Comparison of ENCODE assay signal across 1 mouse cellular context in genomic region chr11:20543453-20544120, GRCm38 (mm10).
TF ChIP-seq lines count a peak whose summit lies in the region.

No protein-coding gene starts in this region.

TF ChIP-seq in MEL, 35 proteins besides CTCF, POLR2A, EP300 and RAD21 (continued from another document):
- TF ChIP-seq RCOR1 (IDR thresholded peaks at IDR 0.05; ENCODE audit: low read depth, low read length) = no peak
